Mouse (Mus musculus) ovary, postnatal 36 days (tissue): ENCODE results near the gene Madd.

Experiments
- DNase-seq: peaks from one replicate; pipeline ENCODE4 v3.0.0; 2022; ENCODE audit warnings: low spot score, mixed read lengths

Gene Madd

GRCm38 (mm10) chr2:91096524-91096923, 87.1 kb downstream of the Madd start:
- no peak for DNase-seq

- DNase-seq = no peak
Observed at GRCm38 (mm10) chr2:91090827-91091226, 92.8 kb downstream of the Madd start.

- no peak for DNase-seq
Observed at GRCm38 (mm10) chr2:91090208-91090607, 93.4 kb downstream of the Madd start.

GRCm38 (mm10) chr2:91088987-91089386, 94.7 kb downstream of the Madd start:
- no peak for DNase-seq

- DNase-seq = no peak
Observed at GRCm38 (mm10) chr2:91087453-91087852, 96.2 kb downstream of the Madd start.
